Mouse (Mus musculus): ENCODE measurements around the gene Prpsap2. TPM values are rescaled to one million over a fixed set of nuclear protein-coding genes. Genes with fewer than 3 reads are reported as not detected.

Prpsap2 gene
- total and polyA plus RNA-seq, 2 experiments: 6.0 to 12.6 TPM

- no peak overlapping the region for H3K9ac ChIP-seq (ENCODE audit: low read depth, low read length)
- no peaks in the 10 kb centered on the region for H3K79me2 ChIP-seq (ENCODE audit: control insufficient read depth, insufficient read depth, low read length)
- no peaks in the 10 kb centered on the region for H3K27me3 ChIP-seq (ENCODE audit: control insufficient read depth, insufficient read depth, low read length)
- H3K4me1 ChIP-seq (ENCODE audit: control insufficient read depth, insufficient read depth, low read length): peaks cover 4% of the 10 kb centered on the region; the same call in 1 of the 2 replicates
- no peak for TF ChIP-seq POLR2A (IDR thresholded peaks at IDR 0.05; ENCODE audit: extremely low read depth, insufficient read depth, low read length)
- TF ChIP-seq CTCF (IDR thresholded peaks at IDR 0.05; ENCODE audit: low read depth, low read length): no peak
- WGBS: 89% methylated on average over 5 of the region's 5 CpGs
- no peak overlapping the region for H3K4me3 ChIP-seq (ENCODE audit: insufficient read depth, low read depth, low read length)
- no peak for DNase-seq (ENCODE audit: extremely low read depth, low read depth, low spot score)
- no peak overlapping the region for H3K27ac ChIP-seq (replicated peaks; ENCODE audit: insufficient read depth, low read depth, low read length)
- H3K36me3 ChIP-seq (ENCODE audit: control insufficient read depth, insufficient read depth, low read length): no peaks in the 10 kb centered on the region
Measured at GRCm38 (mm10) chr11:61701696-61702095, 60.2 kb downstream of the Prpsap2 start.

GRCm38 (mm10) chr11:61699933-61700332 is 62.0 kb downstream of the Prpsap2 start:
- DNase-seq (ENCODE audit: extremely low read depth, low read depth, low spot score): peak; percentile 47
- no peak for TF ChIP-seq CTCF (IDR thresholded peaks at IDR 0.05; ENCODE audit: low read depth, low read length)
- no peak for TF ChIP-seq POLR2A (IDR thresholded peaks at IDR 0.05; ENCODE audit: extremely low read depth, insufficient read depth, low read length)
- H3K27ac ChIP-seq (replicated peaks; ENCODE audit: insufficient read depth, low read depth, low read length): no peak overlapping the region
- H3K27me3 ChIP-seq (ENCODE audit: control insufficient read depth, insufficient read depth, low read length): no peaks in the 10 kb centered on the region
- H3K4me1 ChIP-seq (ENCODE audit: control insufficient read depth, insufficient read depth, low read length): peaks cover 4% of the 10 kb centered on the region; the same call in 1 of the 2 replicates
- no peak overlapping the region for H3K4me3 ChIP-seq (ENCODE audit: insufficient read depth, low read depth, low read length)
- no peak overlapping the region for H3K9ac ChIP-seq (ENCODE audit: low read depth, low read length)
- WGBS: 39% methylated on average over 4 of the region's 4 CpGs
- H3K79me2 ChIP-seq (ENCODE audit: control insufficient read depth, insufficient read depth, low read length): no peaks in the 10 kb centered on the region
- no peaks in the 10 kb centered on the region for H3K36me3 ChIP-seq (ENCODE audit: control insufficient read depth, insufficient read depth, low read length)

GRCm38 (mm10) chr11:61699460-61699859 is 62.4 kb downstream of the Prpsap2 start:
- no peak overlapping the region for H3K9ac ChIP-seq (ENCODE audit: low read depth, low read length)
- H3K36me3 ChIP-seq (ENCODE audit: control insufficient read depth, insufficient read depth, low read length): no peaks in the 10 kb centered on the region

GRCm38 (mm10) chr11:61698852-61699251 is 63.0 kb downstream of the Prpsap2 start:
- H3K27ac ChIP-seq (replicated peaks; ENCODE audit: insufficient read depth, low read depth, low read length): no peak overlapping the region
- no peak for TF ChIP-seq POLR2A (IDR thresholded peaks at IDR 0.05; ENCODE audit: extremely low read depth, insufficient read depth, low read length)
- TF ChIP-seq CTCF (IDR thresholded peaks at IDR 0.05; ENCODE audit: low read depth, low read length): no peak
- H3K4me1 ChIP-seq (ENCODE audit: control insufficient read depth, insufficient read depth, low read length): peaks cover 4% of the 10 kb centered on the region; the same call in 1 of the 2 replicates
- no peaks in the 10 kb centered on the region for H3K36me3 ChIP-seq (ENCODE audit: control insufficient read depth, insufficient read depth, low read length)
- DNase-seq (ENCODE audit: extremely low read depth, low read depth, low spot score): no peak
- H3K27me3 ChIP-seq (ENCODE audit: control insufficient read depth, insufficient read depth, low read length): no peaks in the 10 kb centered on the region
- no peaks in the 10 kb centered on the region for H3K79me2 ChIP-seq (ENCODE audit: control insufficient read depth, insufficient read depth, low read length)
- no peak overlapping the region for H3K9ac ChIP-seq (ENCODE audit: low read depth, low read length)
- no peak overlapping the region for H3K4me3 ChIP-seq (ENCODE audit: insufficient read depth, low read depth, low read length)

More at GRCm38 (mm10) chr11:61699460-61699859, 62.4 kb downstream of the Prpsap2 start:
- Histone ChIP-seq H3K4me3 (ENCODE audit: insufficient read depth, low read depth, low read length) (no peak overlapping the region), H3K27me3 (ENCODE audit: control insufficient read depth, insufficient read depth, low read length) (no peaks in the 10 kb centered on the region), H3K79me2 (ENCODE audit: control insufficient read depth, insufficient read depth, low read length) (no peaks in the 10 kb centered on the region), H3K27ac (replicated peaks; ENCODE audit: insufficient read depth, low read depth, low read length) (no peak overlapping the region), H3K4me1 (ENCODE audit: control insufficient read depth, insufficient read depth, low read length) (peaks cover 4% of the 10 kb centered on the region; the same call in 1 of the 2 replicates)
- TF ChIP-seq CTCF (IDR thresholded peaks at IDR 0.05; ENCODE audit: low read depth, low read length): no peak
- no peak for TF ChIP-seq POLR2A (IDR thresholded peaks at IDR 0.05; ENCODE audit: extremely low read depth, insufficient read depth, low read length)
- 96% methylated on average over 5 of the region's 5 CpGs for WGBS
- no peak for DNase-seq (ENCODE audit: extremely low read depth, low read depth, low spot score)

- H3K4me1 ChIP-seq (ENCODE audit: control insufficient read depth, insufficient read depth, low read length): no peaks in the 10 kb centered on the region
- H3K9ac ChIP-seq (ENCODE audit: low read depth, low read length): no peak overlapping the region
- 80% methylated on average over 5 of the region's 5 CpGs for WGBS
- H3K4me3 ChIP-seq (ENCODE audit: insufficient read depth, low read depth, low read length): no peak overlapping the region
- TF ChIP-seq POLR2A (IDR thresholded peaks at IDR 0.05; ENCODE audit: extremely low read depth, insufficient read depth, low read length) (no peak), CTCF (IDR thresholded peaks at IDR 0.05; ENCODE audit: low read depth, low read length) (no peak)
- no peaks in the 10 kb centered on the region for H3K79me2 ChIP-seq (ENCODE audit: control insufficient read depth, insufficient read depth, low read length)
- no peaks in the 10 kb centered on the region for H3K27me3 ChIP-seq (ENCODE audit: control insufficient read depth, insufficient read depth, low read length)
- no peak for DNase-seq (ENCODE audit: extremely low read depth, low read depth, low spot score)
- no peak overlapping the region for H3K27ac ChIP-seq (replicated peaks; ENCODE audit: insufficient read depth, low read depth, low read length)
- H3K36me3 ChIP-seq (ENCODE audit: control insufficient read depth, insufficient read depth, low read length): no peaks in the 10 kb centered on the region
Measured at GRCm38 (mm10) chr11:61692996-61693395, 68.9 kb downstream of the Prpsap2 start.

- TF ChIP-seq POLR2A (IDR thresholded peaks at IDR 0.05; ENCODE audit: extremely low read depth, insufficient read depth, low read length) (no peak), CTCF (IDR thresholded peaks at IDR 0.05; ENCODE audit: low read depth, low read length) (no peak)
- no peaks in the 10 kb centered on the region for H3K36me3 ChIP-seq (ENCODE audit: control insufficient read depth, insufficient read depth, low read length)
- no peak overlapping the region for H3K9ac ChIP-seq (ENCODE audit: low read depth, low read length)
- peaks cover 2% of the 10 kb centered on the region; the same call in 1 of the 2 replicates for H3K79me2 ChIP-seq (ENCODE audit: control insufficient read depth, insufficient read depth, low read length)
- DNase-seq (ENCODE audit: extremely low read depth, low read depth, low spot score): no peak
- no peaks in the 10 kb centered on the region for H3K27me3 ChIP-seq (ENCODE audit: control insufficient read depth, insufficient read depth, low read length)
- WGBS: 93% methylated on average over 2 of the region's 2 CpGs
- no peak overlapping the region for H3K27ac ChIP-seq (replicated peaks; ENCODE audit: insufficient read depth, low read depth, low read length)
- H3K4me3 ChIP-seq (ENCODE audit: insufficient read depth, low read depth, low read length): no peak overlapping the region
- peaks cover 4% of the 10 kb centered on the region; the same call in 1 of the 2 replicates for H3K4me1 ChIP-seq (ENCODE audit: control insufficient read depth, insufficient read depth, low read length)
Measured at GRCm38 (mm10) chr11:61687595-61687994, 74.3 kb downstream of the Prpsap2 start.
